Mouse (Mus musculus): ENCODE results near the gene Dhrs4. TPM values are rescaled to one million over a fixed set of nuclear protein-coding genes. Genes with fewer than 3 reads are reported as not detected.

Dhrs4 gene
- total RNA-seq (2021) (100 to 1,000 TPM in 1 of 2 experiments, 10 to 100 TPM in 1; 80.6 to 110 TPM), polyA plus RNA-seq (2012; rRNA removed) (40.9 and 44.7 TPM in 2 replicates)
- long read RNA-seq, transcript Dhrs4-201 (8 exons, 1,392 nt), result major isoform, 53 of 65 reads
- long read RNA-seq, partial matches to known transcripts, result 4 of 65 reads
- long read RNA-seq, other reads (novel, unspliced or antisense), result 6 of 65 reads

DNA sequence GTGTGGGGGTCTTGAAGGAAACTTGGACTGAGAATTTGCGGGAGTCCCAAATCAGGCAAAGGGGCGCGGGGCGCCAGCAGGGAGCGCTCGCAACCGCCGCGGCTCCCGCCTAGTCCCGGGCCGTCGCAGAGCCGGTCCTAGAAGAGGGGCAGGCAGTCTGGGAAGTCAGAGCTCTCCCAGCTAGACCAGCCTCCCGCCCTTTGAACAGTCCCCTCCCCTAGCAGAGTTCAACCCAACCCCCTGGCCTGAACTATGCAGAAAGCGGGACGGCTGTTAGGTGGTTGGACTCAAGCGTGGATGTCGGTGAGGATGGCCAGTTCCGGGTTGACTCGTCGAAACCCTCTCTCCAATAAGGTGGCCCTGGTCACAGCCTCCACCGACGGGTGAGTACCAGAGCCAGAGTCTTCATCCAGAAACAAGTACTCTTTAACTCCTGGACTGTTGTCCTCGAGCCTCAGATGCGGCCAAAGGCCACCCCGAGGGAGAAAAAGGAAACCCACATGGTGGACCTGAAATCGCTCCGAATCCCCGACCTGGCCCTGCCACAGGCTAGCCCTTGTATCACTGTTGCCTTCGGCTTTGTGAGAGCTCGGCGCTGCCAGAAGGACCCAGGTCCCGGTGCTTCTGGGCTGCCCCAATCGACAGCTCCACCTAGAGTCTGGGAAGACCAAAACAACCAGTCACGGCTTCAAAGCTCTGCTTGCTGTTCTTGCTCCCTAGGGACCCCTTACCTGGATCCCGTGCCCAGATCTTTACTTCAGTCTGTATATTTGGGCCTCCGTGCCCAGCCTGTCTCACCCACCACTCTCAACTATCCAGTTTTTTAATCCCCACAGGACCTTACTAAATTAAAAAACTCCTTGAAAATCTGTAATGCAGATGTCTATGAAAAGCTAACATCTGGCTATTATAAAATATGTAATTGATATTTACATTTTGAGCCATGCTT, at the start of gene Dhrs4:
Gene Dhrs4, plus strand, starts transcription at position 108 of the 949 bp plus-strand sequence.
- peak; percentile 89 for DNase-seq

DNA sequence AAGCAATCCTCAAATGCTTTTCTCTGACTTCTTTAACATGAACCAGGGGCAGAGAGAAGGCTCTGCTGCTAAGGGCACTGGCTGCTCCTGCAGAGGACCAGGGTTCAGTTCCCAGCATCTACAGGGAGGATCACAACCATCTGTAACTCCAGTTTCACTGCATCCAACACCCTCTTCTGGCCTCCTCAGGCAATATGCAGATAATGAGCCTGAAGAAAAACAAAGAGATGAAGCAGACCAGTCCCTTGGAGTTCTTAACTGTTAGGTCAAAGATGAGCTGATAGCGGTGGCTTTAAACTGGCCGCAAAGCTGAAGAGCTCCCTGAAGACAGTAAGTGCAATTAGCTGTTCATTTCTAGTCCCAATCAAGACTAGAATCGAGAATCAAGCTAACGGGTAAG, 48.3 kb upstream of the Dhrs4 start:
- no peak for DNase-seq

DNA sequence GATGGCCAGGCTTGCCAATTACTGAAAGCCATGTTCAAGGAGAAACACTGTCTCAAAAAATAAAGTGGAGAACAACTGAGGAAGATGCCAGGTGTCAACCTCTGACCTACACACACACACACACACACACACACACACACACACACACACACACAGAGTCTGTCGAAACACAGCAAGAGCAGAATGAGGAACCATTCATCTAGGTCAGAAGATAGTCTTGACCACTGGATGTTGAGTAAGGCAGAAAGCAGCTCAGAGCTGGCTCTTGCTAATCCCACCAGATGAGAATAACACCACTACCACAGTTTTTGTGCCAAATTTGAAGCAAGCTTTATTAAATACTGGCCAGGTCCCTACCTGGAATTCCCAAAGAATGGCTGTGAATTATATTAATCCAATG, 45.5 kb upstream of the Dhrs4 start:
- DNase-seq, result no peak

DNA sequence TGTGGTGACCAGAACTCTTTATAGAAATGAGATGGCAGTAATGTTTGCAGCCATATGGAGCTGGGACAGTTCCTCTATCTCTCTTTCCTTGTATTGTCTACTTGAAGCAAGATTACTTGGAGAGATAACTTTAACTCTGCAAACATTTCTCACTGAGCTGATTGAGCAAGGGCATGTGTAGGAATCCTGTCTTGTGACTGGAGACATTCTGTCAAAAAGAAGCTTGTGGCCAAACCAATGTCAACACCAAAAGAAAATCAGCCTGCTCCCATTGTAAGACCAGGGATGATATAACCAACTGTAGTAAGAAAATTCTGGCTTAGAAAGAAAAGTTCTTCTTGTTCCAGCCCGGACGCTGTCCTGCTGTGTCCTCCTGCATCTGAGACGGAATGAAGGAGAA, 43.7 kb upstream of the Dhrs4 start:
- no peak for DNase-seq

DNA sequence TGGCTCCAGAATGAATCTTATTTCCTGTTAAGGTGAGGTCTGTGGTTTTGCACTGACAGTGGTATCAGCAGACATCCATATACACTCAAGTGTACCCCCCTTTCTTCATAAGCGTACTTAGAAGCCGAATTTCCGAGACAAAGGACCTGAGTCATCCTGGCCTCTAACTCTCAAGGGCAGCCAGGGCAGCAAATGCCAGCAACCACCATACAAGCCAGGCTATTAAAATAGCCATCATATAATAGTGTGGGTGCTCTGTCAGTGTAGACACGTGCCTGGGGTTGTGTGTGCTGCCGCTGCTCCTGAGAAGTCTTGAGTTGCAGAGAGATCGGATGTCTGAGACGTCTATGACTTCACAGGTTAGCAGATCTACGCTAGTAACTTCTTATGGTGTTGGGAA, 41.4 kb upstream of the Dhrs4 start:
- peak; percentile 62 for DNase-seq

DNA sequence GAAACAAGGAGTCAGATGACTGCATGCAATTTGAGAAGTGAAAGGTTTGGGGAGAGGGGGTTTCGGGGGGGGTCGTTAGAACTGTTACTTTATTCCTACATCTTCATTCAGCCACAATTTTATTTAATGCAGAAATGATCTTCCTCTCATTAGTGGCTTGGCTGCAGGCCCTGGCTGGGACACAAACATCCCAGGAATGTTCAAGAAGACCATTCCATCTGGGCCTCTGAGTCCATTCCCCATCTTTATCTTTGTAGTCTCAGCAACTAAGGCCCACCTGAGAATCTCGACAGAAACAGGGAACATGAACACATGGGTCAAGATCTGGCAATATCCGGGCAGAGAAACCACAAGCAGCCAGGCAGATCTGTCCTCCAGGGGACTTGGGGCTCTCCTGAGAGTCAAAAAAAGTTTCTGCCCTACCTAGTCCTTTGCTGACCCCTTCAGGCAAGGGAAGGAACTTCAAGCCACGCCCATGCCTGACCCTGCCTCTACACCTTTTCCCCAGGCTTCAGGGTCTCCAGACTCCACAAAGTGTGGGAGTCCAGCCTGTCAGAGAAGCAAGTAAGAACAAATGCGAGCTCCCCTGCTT, 40.3 kb upstream of the Dhrs4 start:
- DNase-seq, result peak; percentile 65

DNA sequence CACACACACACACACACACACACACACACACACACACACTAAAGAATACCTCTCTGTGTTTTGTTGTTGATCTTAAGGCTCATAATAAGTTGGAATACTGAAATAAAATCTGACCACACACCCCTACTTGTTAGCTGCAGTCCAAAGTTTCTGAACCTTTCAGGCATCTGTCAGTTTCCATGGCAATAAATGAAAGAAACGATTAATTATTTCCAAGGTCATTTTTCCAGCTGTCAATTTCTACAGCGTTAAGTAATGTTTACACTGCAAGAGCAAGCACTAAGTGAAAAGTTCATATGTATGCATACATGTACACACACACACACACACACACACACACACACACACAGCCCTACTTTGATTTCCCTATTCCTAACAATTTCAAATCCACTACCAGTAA, 20.9 kb upstream of the Dhrs4 start:
- no peak for DNase-seq

DNA sequence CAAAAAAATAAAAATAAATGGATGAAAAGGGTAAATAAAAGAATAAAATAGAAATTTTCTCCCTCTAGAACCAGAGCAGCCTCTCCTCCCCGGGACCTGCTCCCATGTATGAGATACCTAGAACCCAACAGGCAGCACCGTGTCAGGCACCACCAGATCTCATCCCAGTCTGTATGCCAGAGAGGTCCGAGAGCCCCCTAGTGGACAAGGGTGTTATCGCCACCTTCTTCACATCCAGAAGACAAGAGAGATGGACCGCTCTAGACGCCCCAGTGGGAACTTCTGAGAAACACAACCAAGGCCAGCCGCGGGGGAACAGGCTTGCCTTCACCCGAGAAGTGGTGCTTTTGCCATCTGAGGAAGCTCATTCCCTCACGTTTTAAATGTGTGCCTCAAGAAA, 20.3 kb upstream of the Dhrs4 start:
- peak; percentile 72 for DNase-seq

DNA sequence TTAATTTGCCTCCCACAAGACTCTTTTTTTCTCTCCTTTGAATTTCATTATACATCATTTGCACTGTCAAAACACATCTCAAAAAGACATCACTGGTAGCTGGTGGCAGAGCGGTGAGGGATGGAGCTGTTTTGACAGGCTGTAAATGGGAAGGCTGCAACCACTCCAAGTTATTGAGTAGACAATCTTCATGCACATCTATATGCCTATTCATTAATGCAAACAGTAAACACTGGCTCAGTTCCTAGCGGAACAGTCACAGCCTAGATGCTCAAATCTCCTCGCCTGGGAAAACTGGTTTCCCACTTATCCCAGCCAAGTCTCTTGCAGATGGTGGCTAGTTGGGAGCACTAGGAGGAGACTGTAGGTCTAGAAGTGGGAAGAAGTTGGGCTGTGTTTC, 19.8 kb upstream of the Dhrs4 start:
- DNase-seq, result no peak

DNA sequence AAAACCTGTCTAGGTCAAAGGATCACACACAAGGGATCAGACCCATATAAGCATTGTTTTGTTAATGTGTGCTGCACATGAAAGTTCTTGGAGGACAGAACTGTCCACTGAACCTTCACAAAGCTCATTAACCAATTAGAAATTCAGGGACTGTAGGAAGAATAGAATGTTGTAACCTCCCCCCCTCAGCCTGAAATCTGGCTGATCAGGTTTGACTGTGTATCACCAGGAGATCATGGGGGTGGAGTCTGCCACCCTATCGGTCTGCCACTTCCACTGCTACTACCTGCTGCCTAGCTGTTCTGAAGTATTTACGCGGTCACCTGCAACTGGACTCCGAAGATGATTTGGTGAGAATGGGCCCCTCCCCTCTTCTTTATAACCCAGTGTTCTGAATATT, 18.8 kb upstream of the Dhrs4 start:
- DNase-seq, result no peak

DNA sequence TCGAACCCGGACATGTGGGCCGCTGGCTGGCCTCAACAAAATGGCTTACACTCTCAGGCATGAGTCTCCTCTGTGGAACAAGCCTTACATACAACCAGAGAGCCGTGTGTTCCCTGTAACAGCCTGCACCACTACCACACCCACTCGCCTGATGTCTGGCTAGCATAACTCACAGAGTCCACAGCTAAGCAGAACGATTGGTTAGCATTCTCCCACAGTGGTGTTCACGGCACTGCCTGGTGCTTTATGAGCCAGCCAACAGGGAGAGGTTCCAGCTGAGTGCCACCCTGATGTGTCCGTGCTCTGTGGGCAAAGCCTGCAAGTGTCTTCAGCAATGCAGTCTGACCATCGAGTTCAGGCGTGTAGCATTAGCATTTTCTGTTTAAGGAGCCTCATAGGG, 18.3 kb upstream of the Dhrs4 start:
- DNase-seq, result no peak

DNA sequence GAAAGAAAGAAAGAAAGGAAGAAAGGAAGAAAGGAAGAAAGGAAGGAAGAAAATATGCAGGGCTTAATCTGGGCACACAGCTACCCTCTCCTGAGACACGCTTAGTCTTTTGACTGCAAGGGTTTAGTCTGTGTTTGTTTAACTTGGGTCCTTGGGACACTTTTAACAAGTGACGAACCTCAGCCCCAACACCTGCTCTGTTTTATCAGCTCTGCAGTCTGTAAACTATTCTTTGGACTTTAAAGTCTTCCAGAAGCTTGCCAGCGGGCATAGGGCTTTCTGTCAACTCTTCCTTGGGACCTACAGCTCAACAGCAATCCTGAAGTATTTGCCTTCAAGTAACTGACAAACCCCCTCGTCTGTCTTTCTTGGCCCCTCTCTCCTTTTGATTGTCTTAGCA, 16.8 kb upstream of the Dhrs4 start:
- DNase-seq, result no peak

DNA sequence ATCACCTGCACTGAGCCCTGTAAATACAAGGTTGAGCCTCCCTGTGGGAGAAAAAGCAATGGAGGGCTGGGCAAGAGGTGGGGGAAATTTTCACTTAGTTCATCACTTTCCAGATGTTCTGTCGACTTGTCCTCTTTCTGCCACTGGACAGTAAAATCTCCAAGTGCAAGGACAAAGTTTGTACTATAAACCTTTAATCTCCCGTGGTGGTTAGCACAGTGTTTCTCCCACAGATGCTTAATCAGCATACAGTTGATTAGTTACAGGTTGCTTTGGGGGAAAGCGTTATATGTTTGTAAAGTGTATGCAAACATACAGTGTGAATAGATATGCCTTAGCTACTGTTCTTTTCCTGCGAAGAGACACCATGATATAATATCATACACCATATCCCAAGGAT, 12.1 kb upstream of the Dhrs4 start:
- DNase-seq, result no peak

DNA sequence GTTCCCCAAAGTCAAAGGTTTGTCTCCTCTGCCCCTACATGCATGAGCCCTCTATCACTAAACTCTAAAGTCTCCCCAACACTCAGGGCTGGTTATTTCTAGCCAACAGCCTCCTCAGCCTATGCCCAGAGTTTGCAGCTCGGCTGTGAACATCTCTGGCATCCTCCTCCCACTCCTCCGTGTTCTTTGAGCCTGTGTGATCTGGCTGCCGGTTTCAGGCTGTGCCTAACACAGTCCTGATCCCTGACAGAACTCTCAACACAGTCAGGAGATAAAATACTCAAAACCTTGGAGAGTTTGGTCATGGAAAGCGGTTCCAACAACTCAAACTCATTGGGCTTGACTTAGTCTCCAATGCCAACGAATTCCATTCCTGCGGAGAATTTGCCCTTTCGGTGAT, 11.4 kb upstream of the Dhrs4 start:
- DNase-seq, result no peak

DNA sequence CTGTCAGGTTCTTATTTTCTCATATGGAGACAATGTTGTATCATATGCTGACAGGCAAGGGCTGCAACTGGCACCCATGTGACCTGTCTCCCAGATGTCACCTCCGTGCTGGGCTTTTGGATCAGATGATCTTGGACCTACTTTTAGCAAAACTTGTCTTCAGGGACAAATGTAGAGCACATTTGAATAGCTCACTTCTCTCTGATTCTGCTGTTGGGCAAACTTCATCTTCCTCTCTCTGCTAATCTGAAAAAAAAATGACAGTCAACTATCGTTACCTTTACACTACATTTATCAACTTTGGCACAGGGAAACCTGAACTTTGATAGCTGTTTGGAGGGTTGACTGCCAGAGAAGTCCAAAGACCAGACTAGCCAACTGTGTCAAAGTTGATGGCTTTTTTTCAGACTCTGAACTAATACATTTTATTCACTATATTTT, 10.2 kb upstream of the Dhrs4 start:
- no peak for DNase-seq

DNA sequence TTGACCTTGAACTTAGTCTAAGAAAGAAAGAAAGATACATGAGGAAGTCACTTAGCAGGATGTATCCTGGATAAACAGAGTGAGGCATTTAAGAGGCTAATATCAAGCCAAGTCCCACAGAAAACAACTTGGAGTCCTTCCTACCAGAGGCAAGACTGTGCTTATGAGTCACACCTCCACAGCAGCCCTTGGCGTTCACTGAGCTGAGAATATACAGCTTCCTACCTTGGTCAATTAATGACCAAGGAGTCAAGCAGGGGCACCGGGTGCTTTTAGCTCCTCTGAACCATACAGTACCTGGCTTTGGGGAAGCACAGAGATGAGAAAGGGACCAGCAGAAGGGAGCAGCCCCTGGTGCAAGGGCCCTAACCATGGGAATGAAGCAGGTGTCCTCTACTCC, 9.5 kb upstream of the Dhrs4 start:
- no peak for DNase-seq

DNA sequence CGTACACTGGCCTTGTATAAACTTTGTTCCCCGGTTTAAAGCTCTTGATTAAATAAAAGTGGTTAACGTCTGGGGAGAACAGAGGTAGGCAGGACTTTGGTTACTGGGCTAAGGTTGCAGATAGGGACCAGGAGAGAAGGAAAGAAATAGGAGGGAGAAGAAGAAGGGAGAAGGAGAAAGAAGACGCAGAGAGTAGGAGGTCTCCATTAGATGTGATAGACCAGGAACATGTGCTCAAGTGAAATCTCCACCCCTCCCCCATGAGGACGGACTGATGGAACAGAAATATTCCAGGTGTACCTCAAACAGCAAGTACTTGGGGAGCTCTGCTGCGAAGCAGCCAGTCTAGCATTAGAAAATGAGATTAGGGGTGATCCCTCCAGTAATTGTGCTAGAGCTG, 8.7 kb upstream of the Dhrs4 start:
- no peak for DNase-seq

DNA sequence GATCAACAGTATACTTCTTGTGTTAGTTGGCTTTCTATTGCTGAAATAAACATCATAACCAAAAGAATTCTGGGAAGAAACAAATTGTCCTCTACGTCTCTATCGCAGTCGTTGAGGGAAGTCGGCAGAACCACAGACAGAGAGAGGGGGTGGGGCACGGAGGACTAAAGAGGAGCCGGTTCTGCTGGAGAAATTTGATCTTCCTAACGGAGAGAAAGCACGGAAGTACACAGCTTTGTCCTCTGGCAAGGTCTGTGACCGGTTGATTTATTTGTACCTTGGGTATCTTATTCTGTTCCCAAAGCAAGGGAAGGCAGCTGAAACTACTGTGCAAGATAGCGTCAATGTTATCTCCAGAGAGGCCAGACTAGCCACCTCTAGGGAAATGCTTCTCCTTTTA, 7.8 kb upstream of the Dhrs4 start:
- DNase-seq, result no peak

DNA sequence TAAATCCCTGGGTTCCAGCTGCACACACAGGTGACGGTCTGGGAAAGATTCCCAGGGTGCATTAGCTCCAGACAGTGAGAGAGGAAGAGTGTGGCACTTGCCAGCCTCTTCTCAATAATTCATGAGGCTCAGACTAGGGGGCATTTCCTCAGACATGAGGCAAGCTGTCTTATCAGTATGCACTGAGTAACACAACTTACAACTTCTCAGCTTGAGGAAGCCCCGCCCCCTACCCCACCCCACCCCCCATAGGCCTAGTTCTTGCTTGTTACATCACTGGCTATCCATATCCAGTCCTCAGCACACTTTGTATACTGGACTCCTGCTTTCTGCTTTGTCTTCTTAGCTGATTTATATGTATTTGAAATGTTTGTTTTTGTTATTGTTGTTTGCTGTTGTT, 2.9 kb upstream of the Dhrs4 start:
- DNase-seq, result no peak

DNA sequence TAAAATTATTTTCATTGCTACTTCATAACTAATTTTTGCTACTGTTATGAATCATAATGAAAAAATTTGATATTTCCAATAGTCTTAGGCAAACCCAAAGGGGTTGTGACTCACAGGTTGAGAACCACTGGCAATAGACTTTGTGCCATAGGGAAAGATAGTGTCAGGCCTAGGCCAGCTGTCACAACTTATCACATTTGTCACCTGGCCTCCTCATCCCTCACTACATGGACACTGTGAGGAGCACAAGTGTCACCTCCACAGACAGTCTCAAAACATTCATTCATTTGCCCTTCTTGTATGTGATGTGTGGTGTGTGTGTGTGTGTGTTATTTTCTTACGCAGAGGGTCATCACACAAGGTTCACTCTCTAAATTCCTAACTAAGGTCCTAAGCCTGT, 1.1 kb upstream of the Dhrs4 start:
- DNase-seq, result no peak

DNA sequence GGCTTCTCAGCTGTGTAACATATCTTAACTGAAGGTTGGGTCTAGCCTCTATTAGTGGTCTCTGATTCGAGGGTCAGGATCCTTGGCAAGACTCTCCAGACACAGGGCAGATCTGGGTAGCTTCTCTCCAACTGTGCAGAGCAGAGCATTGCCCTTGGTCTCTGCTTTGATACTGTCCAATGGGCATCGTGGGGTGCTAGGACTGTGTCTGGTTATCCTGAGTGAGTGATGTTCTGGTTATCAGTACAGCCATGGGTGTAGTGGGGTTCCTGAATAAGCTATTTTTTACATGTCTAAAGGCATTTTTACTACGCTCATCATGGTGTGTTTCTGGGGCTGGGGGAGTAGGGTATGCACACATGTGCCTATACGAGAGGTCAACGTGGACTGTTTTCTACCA, 729 bp upstream of the Dhrs4 start:
- DNase-seq, result no peak

DNA sequence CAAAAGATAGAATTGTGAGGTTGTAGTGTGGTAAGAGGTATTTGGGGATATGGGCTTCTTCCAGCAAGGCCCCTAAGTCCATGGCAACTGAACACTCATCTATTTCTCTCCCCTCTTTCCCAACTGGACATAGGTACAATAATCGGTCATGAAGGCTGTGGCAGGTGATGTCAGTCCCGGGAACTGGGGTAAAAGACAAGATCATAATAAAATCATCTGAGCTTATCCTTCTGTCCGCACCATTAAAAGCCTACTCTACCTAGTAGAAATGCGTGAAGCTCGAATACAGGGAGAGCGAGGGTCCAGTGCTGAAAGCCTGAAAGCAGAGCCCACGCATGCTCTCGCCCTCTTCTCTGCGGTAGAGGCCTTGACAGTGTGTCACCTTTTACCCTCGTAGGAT, 1.1 kb downstream of the Dhrs4 start:
- DNase-seq, result no peak

DNA sequence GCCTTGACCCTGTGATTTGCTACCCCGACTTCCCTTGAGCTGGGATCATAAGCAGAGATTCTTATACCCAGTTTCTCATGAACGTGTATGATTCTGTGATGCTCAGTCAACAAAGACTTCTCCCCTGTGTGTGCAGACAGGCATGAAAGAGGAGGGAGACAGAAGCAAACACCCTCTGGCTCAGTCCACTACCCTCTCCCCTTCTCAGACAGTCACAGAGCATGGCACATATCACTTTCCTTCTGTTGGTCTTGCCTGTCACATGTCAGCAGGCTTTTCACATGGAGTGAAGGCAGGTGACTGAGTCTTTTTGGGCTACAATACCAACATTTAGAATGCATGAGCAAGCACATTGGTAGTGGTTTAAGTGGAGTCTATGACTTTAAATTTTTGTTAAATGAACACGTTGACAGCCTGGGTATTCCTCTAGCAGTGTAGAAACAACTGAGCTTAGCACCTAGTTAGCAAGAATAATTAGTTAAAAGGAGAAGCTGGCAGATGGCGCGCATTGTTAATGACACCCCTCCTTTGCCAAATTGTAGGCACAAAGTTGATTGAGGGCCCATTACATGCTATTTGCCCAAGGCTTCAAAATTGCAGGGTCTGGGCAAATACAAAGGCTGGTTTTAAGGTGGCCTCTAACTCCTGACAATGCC, 6.0 kb downstream of the Dhrs4 start:
- no peak for DNase-seq
